Mouse (Mus musculus): ENCODE measurements at regions not wholly inside any gene's neighbourhood (a gene's known extent, or its start where the extent isn't known, plus 50 kb on each side); places are given as distances from the start of the nearest gene placed in this dataset.

DNA sequence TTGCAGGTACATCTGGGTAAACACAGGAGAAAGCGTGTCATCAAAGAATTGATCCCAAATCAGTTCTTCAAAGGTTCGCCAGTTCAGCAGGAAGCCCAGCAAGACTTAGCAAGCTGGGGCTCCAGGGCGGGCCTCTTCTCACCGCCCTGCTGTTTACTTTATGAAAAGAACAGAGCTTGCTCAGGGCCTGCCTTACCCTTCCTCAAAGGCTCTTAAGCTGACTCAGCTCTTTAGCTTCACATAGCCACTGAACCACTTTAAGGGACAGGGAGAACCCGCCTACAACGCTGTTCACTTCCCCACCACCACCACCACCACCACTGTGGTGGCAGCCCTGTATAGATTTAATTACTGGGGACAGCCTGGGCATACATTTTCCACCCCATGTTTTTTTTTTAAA lies 148.5 kb downstream of the Clic5 start:
- no peaks in the 10 kb centered on the region for H3K27me3 ChIP-seq (ENCODE audit: control insufficient read depth, insufficient read depth, low read length)
- ATAC-seq (replicated peaks; ENCODE audit: insufficient number of reproducible peaks, low FRiP score, low TSS enrichment): no peak
- no peaks in the 10 kb centered on the region for H3K36me3 ChIP-seq (ENCODE audit: control insufficient read depth, insufficient read depth, low read length)
- 56% methylated on average over 6 of the region's 6 CpGs for WGBS (ENCODE audit: insufficient replicate concordance)
- H3K4me3 ChIP-seq (ENCODE audit: low read depth, low read length): no peak overlapping the region
- H3K4me2 ChIP-seq: no peak overlapping the region
- no peak overlapping the region for H3K27ac ChIP-seq (ENCODE audit: low read depth, low read length)
- no peaks in the 10 kb centered on the region for H3K9me3 ChIP-seq (replicated peaks; ENCODE audit: control insufficient read depth, low read length)
- no peaks in the 10 kb centered on the region for H3K4me1 ChIP-seq (ENCODE audit: control insufficient read depth, insufficient read depth, low read length)
- H3K9ac ChIP-seq (ENCODE audit: low read depth, low read length): no peak overlapping the region

DNA sequence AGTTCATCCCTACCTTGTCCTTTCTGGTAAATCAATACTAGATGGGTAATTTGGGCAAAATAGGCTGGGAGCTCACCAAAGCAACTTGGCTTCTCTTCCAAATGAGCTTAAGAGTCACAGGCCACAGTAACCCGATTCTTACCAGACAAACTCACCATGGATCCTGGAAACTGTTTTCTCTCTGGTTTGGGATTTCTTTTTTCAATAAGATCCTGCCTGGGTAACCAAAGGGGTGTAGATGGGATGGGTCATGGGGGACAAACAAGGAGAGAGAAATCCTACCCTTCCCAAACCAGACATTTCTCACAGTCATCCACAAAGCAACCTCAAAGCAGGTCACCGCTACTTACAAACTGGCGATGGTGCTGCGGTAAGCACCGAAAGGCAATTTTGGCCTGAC lies 148.9 kb downstream of the Clic5 start:
- H3K27me3 ChIP-seq (ENCODE audit: control insufficient read depth, insufficient read depth, low read length): no peaks in the 10 kb centered on the region
- no peak overlapping the region for H3K4me2 ChIP-seq
- no peak overlapping the region for H3K4me3 ChIP-seq (ENCODE audit: low read depth, low read length)
- H3K27ac ChIP-seq (ENCODE audit: low read depth, low read length): no peak overlapping the region
- ATAC-seq (replicated peaks; ENCODE audit: insufficient number of reproducible peaks, low FRiP score, low TSS enrichment): no peak
- no peaks in the 10 kb centered on the region for H3K9me3 ChIP-seq (replicated peaks; ENCODE audit: control insufficient read depth, low read length)
- 83% methylated on average over 5 of the region's 5 CpGs for WGBS (ENCODE audit: insufficient replicate concordance)
- no peaks in the 10 kb centered on the region for H3K36me3 ChIP-seq (ENCODE audit: control insufficient read depth, insufficient read depth, low read length)
- no peaks in the 10 kb centered on the region for H3K4me1 ChIP-seq (ENCODE audit: control insufficient read depth, insufficient read depth, low read length)
- no peak overlapping the region for H3K9ac ChIP-seq (ENCODE audit: low read depth, low read length)

DNA sequence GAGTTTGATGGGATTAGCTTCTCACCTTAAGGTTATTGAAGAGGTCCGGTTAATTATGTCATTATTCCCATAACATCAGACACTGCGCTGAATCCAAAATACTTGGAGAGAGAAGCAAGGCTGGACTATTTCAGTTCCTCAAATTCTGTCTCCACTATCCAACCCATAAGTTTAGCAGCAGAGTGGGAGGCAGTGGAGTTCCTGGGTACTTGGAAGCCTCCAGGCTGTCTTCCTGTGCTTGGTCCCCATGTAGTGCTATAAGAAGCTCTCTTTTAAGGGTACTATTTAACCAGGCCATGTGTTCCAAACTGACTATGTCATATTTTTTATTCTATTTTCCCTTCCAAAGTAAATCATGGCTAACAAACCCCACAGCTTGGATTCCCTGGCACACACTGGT lies 156.2 kb downstream of the Clic5 start:
- WGBS (ENCODE audit: insufficient replicate concordance): 87% methylated on average over 2 of the region's 2 CpGs
- no peaks in the 10 kb centered on the region; the same call in 1 of the 2 replicates for H3K27me3 ChIP-seq (ENCODE audit: control insufficient read depth, insufficient read depth, low read length)
- no peaks in the 10 kb centered on the region for H3K36me3 ChIP-seq (ENCODE audit: control insufficient read depth, insufficient read depth, low read length)
- H3K9me3 ChIP-seq (replicated peaks; ENCODE audit: control insufficient read depth, low read length): no peaks in the 10 kb centered on the region
- no peak overlapping the region for H3K9ac ChIP-seq (ENCODE audit: low read depth, low read length)
- no peak overlapping the region for H3K4me2 ChIP-seq
- H3K27ac ChIP-seq (ENCODE audit: low read depth, low read length): no peak overlapping the region
- H3K4me1 ChIP-seq (ENCODE audit: control insufficient read depth, insufficient read depth, low read length): no peaks in the 10 kb centered on the region
- no peak overlapping the region for H3K4me3 ChIP-seq (ENCODE audit: low read depth, low read length)
- ATAC-seq (replicated peaks; ENCODE audit: insufficient number of reproducible peaks, low FRiP score, low TSS enrichment): no peak

DNA sequence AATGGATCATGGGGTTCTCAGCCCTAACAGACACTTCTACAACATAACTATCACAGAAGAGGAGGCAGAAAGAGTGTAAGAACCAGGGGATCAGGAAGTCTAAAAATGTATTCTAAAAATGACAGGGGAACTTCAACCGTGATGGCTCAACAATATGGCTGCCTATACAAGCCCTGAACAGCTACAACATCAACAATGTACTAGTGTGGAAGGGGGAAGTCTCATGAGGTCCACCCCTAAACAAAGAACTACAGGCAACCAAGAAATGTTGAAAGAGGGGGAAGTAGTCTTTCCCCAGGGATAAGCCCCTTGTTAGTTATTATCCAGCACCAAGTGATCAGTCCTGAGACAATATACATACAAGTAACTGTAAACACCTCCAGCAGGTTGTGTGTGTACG lies 157.0 kb downstream of the Clic5 start:
- no peak overlapping the region for H3K27ac ChIP-seq (ENCODE audit: low read depth, low read length)
- ATAC-seq (replicated peaks; ENCODE audit: insufficient number of reproducible peaks, low FRiP score, low TSS enrichment): no peak
- WGBS (ENCODE audit: insufficient replicate concordance): 74% methylated on average over 2 of the region's 2 CpGs
- no peak overlapping the region for H3K4me2 ChIP-seq
- H3K27me3 ChIP-seq (ENCODE audit: control insufficient read depth, insufficient read depth, low read length): no peaks in the 10 kb centered on the region; the same call in 1 of the 2 replicates
- no peaks in the 10 kb centered on the region for H3K36me3 ChIP-seq (ENCODE audit: control insufficient read depth, insufficient read depth, low read length)
- no peaks in the 10 kb centered on the region for H3K9me3 ChIP-seq (replicated peaks; ENCODE audit: control insufficient read depth, low read length)
- no peak overlapping the region for H3K4me3 ChIP-seq (ENCODE audit: low read depth, low read length)
- H3K4me1 ChIP-seq (ENCODE audit: control insufficient read depth, insufficient read depth, low read length): no peaks in the 10 kb centered on the region
- H3K9ac ChIP-seq (ENCODE audit: low read depth, low read length): no peak overlapping the region

DNA sequence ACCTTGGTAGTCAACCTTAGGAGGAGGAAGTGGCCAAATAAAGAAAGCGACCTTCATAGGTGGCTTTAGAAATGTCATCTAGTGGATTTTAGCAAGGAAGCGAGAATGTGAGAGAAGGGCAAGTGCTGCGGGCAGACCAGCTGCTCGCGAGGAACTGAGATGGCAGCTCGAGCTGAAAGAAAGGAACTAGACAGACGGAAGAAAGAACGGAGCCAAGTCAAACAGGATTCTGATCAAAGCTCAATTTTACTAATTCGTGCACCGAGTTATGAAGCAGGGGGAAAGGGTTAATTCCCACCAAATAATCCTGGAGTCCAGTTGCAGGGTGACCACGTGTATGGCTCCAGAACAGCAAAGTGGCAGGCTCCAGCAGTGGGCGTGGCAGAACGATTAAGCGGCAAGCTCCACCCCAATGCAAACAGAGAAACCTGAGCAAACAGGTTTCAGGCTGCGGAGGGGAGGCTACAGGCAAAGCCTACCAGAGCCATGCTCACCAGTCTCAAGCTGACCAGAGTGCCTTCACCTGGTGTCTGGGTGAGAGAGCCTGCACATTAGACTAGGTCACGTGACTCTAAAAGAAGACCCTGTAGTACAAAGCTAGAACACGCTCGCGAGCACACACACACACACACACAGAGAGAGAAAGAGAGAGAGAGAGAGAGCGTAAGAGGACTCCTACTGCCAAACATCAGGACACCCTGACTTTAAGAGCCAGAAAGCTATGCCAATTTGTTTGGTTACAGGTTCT lies 162.0 kb downstream of the Clic5 start:
- Histone ChIP-seq H3K9ac (ENCODE audit: low read depth, low read length) (no peak overlapping the region), H3K9me3 (replicated peaks; ENCODE audit: control insufficient read depth, low read length) (no peaks in the 10 kb centered on the region), H3K4me1 (ENCODE audit: control insufficient read depth, insufficient read depth, low read length) (no peaks in the 10 kb centered on the region), H3K27ac (ENCODE audit: low read depth, low read length) (no peak overlapping the region), H3K27me3 (ENCODE audit: control insufficient read depth, insufficient read depth, low read length) (no peaks in the 10 kb centered on the region; the same call in 1 of the 2 replicates), H3K4me2 (peak overlapping the region; percentile 45), H3K36me3 (ENCODE audit: control insufficient read depth, insufficient read depth, low read length) (no peaks in the 10 kb centered on the region), H3K4me3 (ENCODE audit: low read depth, low read length) (no peak overlapping the region)
- ATAC-seq (replicated peaks; ENCODE audit: insufficient number of reproducible peaks, low FRiP score, low TSS enrichment): no peak
- WGBS (ENCODE audit: insufficient replicate concordance): 43% methylated on average over 20 of the region's 20 CpGs

DNA sequence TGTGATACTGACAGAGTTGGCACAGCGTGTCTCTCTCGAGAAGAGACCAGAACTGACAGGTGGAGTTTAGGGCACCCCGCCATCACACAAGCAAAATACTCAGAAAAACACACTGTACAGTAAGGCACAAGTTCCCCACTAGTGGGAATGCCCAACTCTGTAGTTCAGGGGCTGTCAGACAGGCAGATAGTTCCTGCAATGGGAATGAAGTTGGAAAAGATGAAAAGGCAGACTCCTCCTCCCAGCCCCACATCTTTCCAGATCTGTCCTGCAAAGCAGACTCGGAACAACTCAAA lies 162.5 kb downstream of the Clic5 start:
- no peak for ATAC-seq (replicated peaks; ENCODE audit: insufficient number of reproducible peaks, low FRiP score, low TSS enrichment)
- Histone ChIP-seq H3K9ac (ENCODE audit: low read depth, low read length) (no peak overlapping the region), H3K27ac (ENCODE audit: low read depth, low read length) (no peak overlapping the region), H3K4me1 (ENCODE audit: control insufficient read depth, insufficient read depth, low read length) (no peaks in the 10 kb centered on the region), H3K27me3 (ENCODE audit: control insufficient read depth, insufficient read depth, low read length) (no peaks in the 10 kb centered on the region; the same call in 1 of the 2 replicates), H3K9me3 (replicated peaks; ENCODE audit: control insufficient read depth, low read length) (no peaks in the 10 kb centered on the region), H3K4me3 (ENCODE audit: low read depth, low read length) (no peak overlapping the region), H3K4me2 (no peak overlapping the region; the same call in 1 of the 2 replicates), H3K36me3 (ENCODE audit: control insufficient read depth, insufficient read depth, low read length) (no peaks in the 10 kb centered on the region)
- WGBS (ENCODE audit: insufficient replicate concordance): 79% methylated on average over 4 of the region's 4 CpGs

DNA sequence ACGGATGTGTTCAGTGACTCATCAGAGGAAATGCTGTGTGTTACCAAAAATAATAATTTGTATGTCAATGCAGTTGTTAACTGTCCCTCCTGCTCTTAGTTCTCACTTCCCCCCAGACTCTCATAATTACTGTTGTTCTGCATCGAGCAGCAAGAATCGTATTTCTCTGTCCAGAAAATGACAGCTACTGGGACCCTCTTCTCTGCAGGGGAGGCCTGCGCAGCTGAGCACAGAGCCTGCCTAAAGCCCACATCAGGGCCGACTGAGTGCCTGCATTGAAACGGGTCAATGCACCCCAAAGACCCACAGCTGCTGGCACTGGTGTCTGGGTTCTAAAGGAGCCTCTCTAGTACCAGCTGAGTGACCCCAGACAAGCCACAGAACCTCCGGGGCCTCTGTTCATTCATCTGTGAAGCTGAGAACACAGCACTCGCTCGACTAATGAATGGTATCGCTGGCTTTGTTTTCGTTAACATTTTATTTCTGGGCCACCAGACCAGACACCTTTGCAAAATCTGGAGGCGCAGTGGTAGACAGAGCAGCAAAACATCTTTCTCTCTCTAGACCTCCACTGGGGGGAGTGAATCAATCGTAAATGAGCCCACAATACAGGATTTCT lies 163.2 kb downstream of the Clic5 start:
- ATAC-seq (replicated peaks; ENCODE audit: insufficient number of reproducible peaks, low FRiP score, low TSS enrichment): no peak
- Histone ChIP-seq H3K9ac (ENCODE audit: low read depth, low read length) (no peak overlapping the region), H3K36me3 (ENCODE audit: control insufficient read depth, insufficient read depth, low read length) (no peaks in the 10 kb centered on the region), H3K27ac (ENCODE audit: low read depth, low read length) (no peak overlapping the region), H3K27me3 (ENCODE audit: control insufficient read depth, insufficient read depth, low read length) (no peaks in the 10 kb centered on the region; the same call in 1 of the 2 replicates), H3K4me1 (ENCODE audit: control insufficient read depth, insufficient read depth, low read length) (no peaks in the 10 kb centered on the region), H3K4me2 (no peak overlapping the region), H3K9me3 (replicated peaks; ENCODE audit: control insufficient read depth, low read length) (no peaks in the 10 kb centered on the region), H3K4me3 (ENCODE audit: low read depth, low read length) (no peak overlapping the region)
- WGBS (ENCODE audit: insufficient replicate concordance): 78% methylated on average over 13 of the region's 13 CpGs

DNA sequence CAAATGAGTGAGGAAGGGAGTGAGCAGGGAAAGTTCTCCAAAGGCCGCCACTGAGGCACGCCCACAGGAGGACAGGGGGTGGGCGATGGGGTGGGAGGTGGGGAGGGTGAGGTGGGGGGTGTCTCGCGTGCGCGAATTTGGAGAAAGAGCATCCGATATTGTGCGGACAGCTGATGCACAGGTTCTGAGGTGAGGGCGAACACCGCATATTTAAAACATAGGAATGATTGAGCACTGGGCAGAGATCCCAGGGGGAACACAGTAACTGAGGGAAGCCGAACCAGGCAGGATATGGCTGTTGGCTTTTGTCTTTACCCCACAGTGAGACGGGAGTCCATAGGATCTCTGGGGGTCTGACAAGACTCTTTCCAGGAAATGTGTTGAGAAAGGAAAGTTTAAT lies 163.8 kb downstream of the Clic5 start:
- Histone ChIP-seq H3K27me3 (ENCODE audit: control insufficient read depth, insufficient read depth, low read length) (no peaks in the 10 kb centered on the region; the same call in 1 of the 2 replicates), H3K36me3 (ENCODE audit: control insufficient read depth, insufficient read depth, low read length) (no peaks in the 10 kb centered on the region), H3K4me3 (ENCODE audit: low read depth, low read length) (no peak overlapping the region), H3K4me2 (no peak overlapping the region), H3K9ac (ENCODE audit: low read depth, low read length) (no peak overlapping the region), H3K27ac (ENCODE audit: low read depth, low read length) (no peak overlapping the region), H3K9me3 (replicated peaks; ENCODE audit: control insufficient read depth, low read length) (no peaks in the 10 kb centered on the region), H3K4me1 (ENCODE audit: control insufficient read depth, insufficient read depth, low read length) (no peaks in the 10 kb centered on the region)
- 86% methylated on average over 13 of the region's 13 CpGs for WGBS (ENCODE audit: insufficient replicate concordance)
- ATAC-seq (replicated peaks; ENCODE audit: insufficient number of reproducible peaks, low FRiP score, low TSS enrichment): no peak

DNA sequence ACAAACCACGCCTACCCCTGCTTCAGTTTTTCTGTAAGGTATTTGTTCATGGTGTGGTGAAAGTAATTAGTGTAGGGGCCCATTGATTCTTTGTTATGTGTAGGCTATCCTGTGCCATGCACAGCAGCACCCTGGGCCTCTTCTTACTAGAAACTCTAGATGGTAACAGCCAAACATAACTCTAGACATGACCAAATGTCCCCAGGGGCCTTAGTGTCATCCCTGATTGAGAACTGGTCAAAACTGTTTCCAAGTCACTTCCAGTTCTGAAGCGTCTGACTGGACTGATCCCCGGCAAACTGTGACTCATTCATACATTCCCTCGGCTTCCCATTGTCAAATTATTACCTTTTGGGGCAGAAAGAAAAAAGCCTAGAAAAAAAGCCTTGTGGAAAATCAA lies 174.7 kb downstream of the Clic5 start:
- no peaks in the 10 kb centered on the region for H3K9me3 ChIP-seq (replicated peaks; ENCODE audit: control insufficient read depth, low read length)
- WGBS (ENCODE audit: insufficient replicate concordance): 76% methylated on average over 4 of the region's 4 CpGs
- H3K27ac ChIP-seq (ENCODE audit: low read depth, low read length): no peak overlapping the region
- no peak overlapping the region for H3K4me2 ChIP-seq
- H3K9ac ChIP-seq (ENCODE audit: low read depth, low read length): no peak overlapping the region
- H3K27me3 ChIP-seq (ENCODE audit: control insufficient read depth, insufficient read depth, low read length): no peaks in the 10 kb centered on the region
- no peaks in the 10 kb centered on the region; the same call in 1 of the 2 replicates for H3K4me1 ChIP-seq (ENCODE audit: control insufficient read depth, insufficient read depth, low read length)
- no peak overlapping the region for H3K4me3 ChIP-seq (ENCODE audit: low read depth, low read length)
- no peaks in the 10 kb centered on the region for H3K36me3 ChIP-seq (ENCODE audit: control insufficient read depth, insufficient read depth, low read length)
- ATAC-seq (replicated peaks; ENCODE audit: insufficient number of reproducible peaks, low FRiP score, low TSS enrichment): no peak
